Mouse (Mus musculus): Measurements from ENCODE around the gene Gm3159. TPM values are rescaled to one million over a fixed set of nuclear protein-coding genes. Genes with fewer than 3 reads are reported as not detected.

Gm3159 gene
- polyA plus RNA-seq, 1 experiment = not detected

Other genes with a start within 250 kb of the Gm3159 start
- not detected in 2 replicates for gene Gm3127, start 232.5 kb upstream of the Gm3159 start, polyA plus RNA-seq (2012; ENCODE audit: insufficient read depth, low replicate concordance)
- not detected in 2 replicates for gene Gm2974, start 214.9 kb upstream of the Gm3159 start, polyA plus RNA-seq (2012; ENCODE audit: insufficient read depth, low replicate concordance)
- not detected in 2 replicates for gene Gm3138, start 147.9 kb upstream of the Gm3159 start, polyA plus RNA-seq (2012; ENCODE audit: insufficient read depth, low replicate concordance)
- gene Gm3149, start 80.2 kb upstream of the Gm3159 start, polyA plus RNA-seq (2012; ENCODE audit: insufficient read depth, low replicate concordance) = not detected in 2 replicates
- gene 2610042L04Rik, start 62.8 kb upstream of the Gm3159 start, polyA plus RNA-seq (2012; ENCODE audit: insufficient read depth, low replicate concordance) = not detected in 2 replicates
- gene Gm3164, start 17.9 kb downstream of the Gm3159 start, polyA plus RNA-seq (2012; ENCODE audit: insufficient read depth, low replicate concordance) = not detected in 2 replicates
- not detected in 2 replicates for gene Gm3173, start 33.5 kb downstream of the Gm3159 start, polyA plus RNA-seq (2012; ENCODE audit: insufficient read depth, low replicate concordance)
- not detected in 2 replicates for gene Gm3182, start 84.2 kb downstream of the Gm3159 start, polyA plus RNA-seq (2012; ENCODE audit: insufficient read depth, low replicate concordance)
- not detected in 2 replicates for gene Gm3047, start 157.9 kb downstream of the Gm3159 start, polyA plus RNA-seq (2012; ENCODE audit: insufficient read depth, low replicate concordance)
- gene Gm8159, start 234.8 kb downstream of the Gm3159 start, polyA plus RNA-seq (2012; ENCODE audit: insufficient read depth, low replicate concordance) = not detected in 2 replicates